Mouse (Mus musculus): ENCODE data around the gene Naa40. TPM values are rescaled to one million over a fixed set of nuclear protein-coding genes. Genes with fewer than 3 reads are reported as not detected.

Naa40 gene
- polyA plus RNA-seq, 1 experiment from 2014 or later, result 90.4 TPM

- H3K9ac ChIP-seq (ENCODE audit: low read length), result no peak overlapping the region
- no peak overlapping the region for H3K4me2 ChIP-seq (ENCODE audit: low read depth)
- peaks cover 20% of the 10 kb centered on the region for H3K36me3 ChIP-seq (ENCODE audit: control insufficient read depth, insufficient read depth, low read length)
- no peak for ATAC-seq (ENCODE audit: insufficient read depth, low FRiP score, low TSS enrichment)
- WGBS, result 90% methylated on average over 9 of the region's 9 CpGs
- no peak overlapping the region for H3K27ac ChIP-seq (ENCODE audit: low read depth, low read length)
- no peaks in the 10 kb centered on the region for H3K9me3 ChIP-seq (ENCODE audit: control insufficient read depth, low read length)
- H3K27me3 ChIP-seq (ENCODE audit: control insufficient read depth, insufficient read depth, low read length), result no peaks in the 10 kb centered on the region
- no peak overlapping the region for H3K4me3 ChIP-seq (ENCODE audit: low read depth, low read length)
- no peak for DNase-seq (ENCODE audit: low spot score)
- no peaks in the 10 kb centered on the region for H3K4me1 ChIP-seq (ENCODE audit: control insufficient read depth, insufficient read depth, low read length)
Observed at GRCm38 (mm10) chr19:7225096-7225690, 15.8 kb downstream of the Naa40 start.

DNA sequence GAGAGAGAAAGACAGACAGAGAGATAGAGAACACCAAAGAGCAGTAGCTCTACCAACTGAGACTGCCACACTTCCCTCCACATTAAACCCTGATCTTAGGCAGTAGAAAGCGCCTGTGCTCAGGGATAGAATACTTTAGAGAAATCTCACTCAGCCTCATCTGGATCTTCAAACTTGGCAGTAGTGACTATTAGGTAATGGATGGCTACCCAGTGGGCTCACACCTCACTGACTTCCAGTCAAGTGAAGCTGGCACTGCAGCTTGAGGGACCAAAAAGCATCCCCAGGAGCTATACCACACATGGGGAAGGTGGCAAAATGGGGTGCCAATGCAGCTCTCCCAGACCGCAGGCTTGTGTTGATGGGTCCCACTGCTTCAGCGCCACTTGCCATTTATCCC lies 16.7 kb downstream of the Naa40 start:
- Histone ChIP-seq H3K4me2 (ENCODE audit: low read depth) (no peak overlapping the region), H3K36me3 (ENCODE audit: control insufficient read depth, insufficient read depth, low read length) (peaks cover 11% of the 10 kb centered on the region), H3K9ac (ENCODE audit: low read length) (no peak overlapping the region), H3K4me3 (ENCODE audit: low read depth, low read length) (no peak overlapping the region), H3K9me3 (ENCODE audit: control insufficient read depth, low read length) (no peaks in the 10 kb centered on the region), H3K4me1 (ENCODE audit: control insufficient read depth, insufficient read depth, low read length) (no peaks in the 10 kb centered on the region), H3K27me3 (ENCODE audit: control insufficient read depth, insufficient read depth, low read length) (no peaks in the 10 kb centered on the region), H3K27ac (ENCODE audit: low read depth, low read length) (no peak overlapping the region)
- WGBS, result 93% methylated on average over 3 of the region's 3 CpGs
- no peak for ATAC-seq (ENCODE audit: insufficient read depth, low FRiP score, low TSS enrichment)
- no peak for DNase-seq (ENCODE audit: low spot score)

DNA sequence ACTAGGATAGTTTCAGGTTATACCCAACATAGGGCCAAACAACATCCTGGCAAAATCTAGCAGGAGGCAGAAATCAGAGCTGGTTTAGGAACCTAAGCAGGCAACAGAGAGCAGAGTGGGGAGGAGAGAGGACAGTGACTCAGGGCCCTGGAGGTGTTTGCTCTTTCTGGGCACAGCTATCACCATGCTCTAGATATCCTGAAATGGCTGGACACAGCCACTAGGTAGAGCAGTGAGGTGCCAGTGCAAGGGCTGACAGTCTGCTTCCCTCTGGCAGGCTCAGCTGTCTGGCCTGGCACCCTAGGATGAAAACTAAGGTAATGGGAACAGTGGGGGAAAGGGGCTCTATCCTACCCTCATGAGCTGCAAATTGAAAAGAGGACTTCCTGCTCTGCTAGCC lies 17.5 kb downstream of the Naa40 start:
- ATAC-seq (ENCODE audit: insufficient read depth, low FRiP score, low TSS enrichment) (no peak), DNase-seq (ENCODE audit: low spot score) (no peak)
- Histone ChIP-seq H3K4me2 (ENCODE audit: low read depth) (no peak overlapping the region), H3K27ac (ENCODE audit: low read depth, low read length) (no peak overlapping the region), H3K4me1 (ENCODE audit: control insufficient read depth, insufficient read depth, low read length) (no peaks in the 10 kb centered on the region), H3K36me3 (ENCODE audit: control insufficient read depth, insufficient read depth, low read length) (peaks cover 8% of the 10 kb centered on the region; the same call in 1 of the 2 replicates), H3K4me3 (ENCODE audit: low read depth, low read length) (no peak overlapping the region), H3K9ac (ENCODE audit: low read length) (no peak overlapping the region), H3K27me3 (ENCODE audit: control insufficient read depth, insufficient read depth, low read length) (no peaks in the 10 kb centered on the region), H3K9me3 (ENCODE audit: control insufficient read depth, low read length) (no peaks in the 10 kb centered on the region)

GRCm38 (mm10) chr19:7222196-7222595 lies 18.8 kb downstream of the Naa40 start:
- H3K9ac ChIP-seq (ENCODE audit: low read length), result no peak overlapping the region
- H3K4me2 ChIP-seq (ENCODE audit: low read depth), result no peak overlapping the region
- WGBS, result 89% methylated on average over 6 of the region's 6 CpGs
- H3K4me1 ChIP-seq (ENCODE audit: control insufficient read depth, insufficient read depth, low read length), result no peaks in the 10 kb centered on the region
- no peak overlapping the region for H3K4me3 ChIP-seq (ENCODE audit: low read depth, low read length)
- no peaks in the 10 kb centered on the region for H3K27me3 ChIP-seq (ENCODE audit: control insufficient read depth, insufficient read depth, low read length)
- no peak for ATAC-seq (ENCODE audit: insufficient read depth, low FRiP score, low TSS enrichment)
- H3K36me3 ChIP-seq (ENCODE audit: control insufficient read depth, insufficient read depth, low read length), result peaks cover 3% of the 10 kb centered on the region; the same call in 1 of the 2 replicates
- DNase-seq (ENCODE audit: low spot score), result no peak
- H3K9me3 ChIP-seq (ENCODE audit: control insufficient read depth, low read length), result no peaks in the 10 kb centered on the region
- no peak overlapping the region for H3K27ac ChIP-seq (ENCODE audit: low read depth, low read length)

DNA sequence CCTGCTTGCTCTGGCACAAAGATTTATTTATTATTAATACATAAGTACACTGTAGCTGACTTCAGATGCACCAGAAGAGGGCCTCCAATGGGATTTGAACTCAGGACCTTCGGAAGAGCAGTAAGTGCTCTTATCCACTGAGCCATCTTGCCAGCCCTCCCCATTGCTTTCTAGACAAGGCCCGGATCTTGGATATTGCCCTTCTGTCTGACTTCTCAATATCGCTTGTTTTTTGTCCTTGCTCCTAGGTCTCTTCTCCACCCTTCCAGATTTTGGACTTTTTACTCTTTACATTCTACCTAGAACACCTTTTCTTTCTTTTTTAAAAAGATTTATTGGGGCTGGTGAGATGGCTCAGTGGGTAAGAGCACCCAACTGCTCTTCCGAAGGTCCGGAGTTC lies 22.2 kb downstream of the Naa40 start:
- H3K36me3 ChIP-seq (ENCODE audit: control insufficient read depth, insufficient read depth, low read length), result peaks cover 9% of the 10 kb centered on the region
- no peaks in the 10 kb centered on the region for H3K9me3 ChIP-seq (ENCODE audit: control insufficient read depth, low read length)
- ATAC-seq (ENCODE audit: insufficient read depth, low FRiP score, low TSS enrichment), result no peak
- no peak overlapping the region for H3K4me3 ChIP-seq (ENCODE audit: low read depth, low read length)
- no peaks in the 10 kb centered on the region for H3K27me3 ChIP-seq (ENCODE audit: control insufficient read depth, insufficient read depth, low read length)
- no peak for DNase-seq (ENCODE audit: low spot score)
- WGBS, result 94% methylated on average over 5 of the region's 5 CpGs
- H3K27ac ChIP-seq (ENCODE audit: low read depth, low read length), result no peak overlapping the region
- no peak overlapping the region for H3K4me2 ChIP-seq (ENCODE audit: low read depth)
- peaks cover 7% of the 10 kb centered on the region for H3K4me1 ChIP-seq (ENCODE audit: control insufficient read depth, insufficient read depth, low read length)
- no peak overlapping the region for H3K9ac ChIP-seq (ENCODE audit: low read length)

DNA sequence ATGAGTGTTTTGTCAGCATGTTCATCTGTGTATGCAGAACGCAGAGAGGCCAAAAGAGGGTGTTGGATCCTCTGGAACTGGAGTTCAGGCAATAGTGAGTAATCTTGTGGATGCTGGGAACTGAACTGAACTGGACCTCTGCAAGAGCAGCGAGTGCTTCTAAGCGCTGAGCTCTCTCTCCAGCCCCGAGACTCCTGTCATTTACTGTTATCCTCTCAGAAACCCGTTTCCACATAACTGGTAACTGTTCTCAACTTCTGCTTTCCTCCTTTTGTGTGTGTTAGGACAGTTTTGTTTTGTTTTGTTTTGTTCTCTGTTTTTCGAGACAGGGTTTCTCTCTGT lies 23.1 kb downstream of the Naa40 start:
- peak overlapping the region; percentile 58 for H3K4me2 ChIP-seq (ENCODE audit: low read depth)
- H3K9ac ChIP-seq (ENCODE audit: low read length), result peak overlapping the region; percentile 41

GRCm38 (mm10) chr19:7217162-7217925 lies 23.6 kb downstream of the Naa40 start, which contains the start of gene Cox8a:
Cox8a (minus strand) TSS chr19:7217616.
- peaks cover 7% of the 10 kb centered on the region for H3K4me1 ChIP-seq (ENCODE audit: control insufficient read depth, insufficient read depth, low read length)
- H3K36me3 ChIP-seq (ENCODE audit: control insufficient read depth, insufficient read depth, low read length), result peaks cover 10% of the 10 kb centered on the region
- H3K9ac ChIP-seq (ENCODE audit: low read length), result peak within 1 kb of the TSS; percentile 74
- ATAC-seq (ENCODE audit: insufficient read depth, low FRiP score, low TSS enrichment) (peak; percentile 97), DNase-seq (ENCODE audit: low spot score) (peak; percentile 96)
- H3K4me2 ChIP-seq (ENCODE audit: low read depth), result peak within 1 kb of the TSS; percentile 87
- under 1% methylated on average over 50 of the region's 50 CpGs for WGBS
- peak within 1 kb of the TSS; percentile 83 for H3K4me3 ChIP-seq (ENCODE audit: low read depth, low read length)
- peak within 1 kb of the TSS; percentile 65 for H3K27ac ChIP-seq (ENCODE audit: low read depth, low read length)
- no peaks in the 10 kb centered on the region for H3K27me3 ChIP-seq (ENCODE audit: control insufficient read depth, insufficient read depth, low read length)
- no peaks in the 10 kb centered on the region for H3K9me3 ChIP-seq (ENCODE audit: control insufficient read depth, low read length)

More for the DNA sequence above, 23.1 kb downstream of the Naa40 start:
- DNase-seq (ENCODE audit: low spot score) (no peak), ATAC-seq (ENCODE audit: insufficient read depth, low FRiP score, low TSS enrichment) (peak; percentile 42)
- Histone ChIP-seq H3K27me3 (ENCODE audit: control insufficient read depth, insufficient read depth, low read length) (no peaks in the 10 kb centered on the region), H3K4me3 (ENCODE audit: low read depth, low read length) (peak overlapping the region; percentile 83), H3K27ac (ENCODE audit: low read depth, low read length) (no peak overlapping the region), H3K9me3 (ENCODE audit: control insufficient read depth, low read length) (no peaks in the 10 kb centered on the region), H3K36me3 (ENCODE audit: control insufficient read depth, insufficient read depth, low read length) (peaks cover 10% of the 10 kb centered on the region), H3K4me1 (ENCODE audit: control insufficient read depth, insufficient read depth, low read length) (peaks cover 7% of the 10 kb centered on the region)
- 13% methylated on average over 6 of the region's 6 CpGs for WGBS

DNA sequence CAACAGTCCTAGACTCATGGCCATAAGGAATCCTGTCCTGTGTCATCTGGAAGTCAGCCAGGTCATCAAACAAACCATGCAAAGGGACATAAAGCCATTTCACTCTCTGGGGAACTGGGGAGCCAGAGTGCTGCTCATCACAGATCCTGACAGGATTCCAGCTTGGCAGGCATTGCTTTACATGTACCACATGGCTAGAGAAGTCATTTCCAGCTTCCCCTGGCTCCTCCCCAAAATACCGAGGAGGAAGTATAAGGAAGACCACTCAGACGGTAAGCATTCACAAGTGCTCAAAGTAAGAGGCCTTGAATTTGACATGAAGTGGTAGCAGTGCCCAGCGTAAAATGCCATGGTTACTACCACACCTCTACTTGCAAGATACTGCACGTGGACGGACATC lies 26.5 kb downstream of the Naa40 start:
- DNase-seq (ENCODE audit: low spot score), result no peak
- no peak overlapping the region for H3K27ac ChIP-seq (ENCODE audit: low read depth, low read length)
- peaks cover 15% of the 10 kb centered on the region for H3K36me3 ChIP-seq (ENCODE audit: control insufficient read depth, insufficient read depth, low read length)

GRCm38 (mm10) chr19:7213010-7213409 lies 28.0 kb downstream of the Naa40 start:
- Histone ChIP-seq H3K9me3 (ENCODE audit: control insufficient read depth, low read length) (no peaks in the 10 kb centered on the region), H3K27me3 (ENCODE audit: control insufficient read depth, insufficient read depth, low read length) (no peaks in the 10 kb centered on the region), H3K4me2 (ENCODE audit: low read depth) (no peak overlapping the region), H3K36me3 (ENCODE audit: control insufficient read depth, insufficient read depth, low read length) (peaks cover 15% of the 10 kb centered on the region), H3K4me3 (ENCODE audit: low read depth, low read length) (no peak overlapping the region), H3K9ac (ENCODE audit: low read length) (no peak overlapping the region), H3K4me1 (ENCODE audit: control insufficient read depth, insufficient read depth, low read length) (peaks cover 7% of the 10 kb centered on the region), H3K27ac (ENCODE audit: low read depth, low read length) (no peak overlapping the region)
- DNase-seq (ENCODE audit: low spot score), result no peak
- 89% methylated on average over 3 of the region's 3 CpGs for WGBS
- ATAC-seq (ENCODE audit: insufficient read depth, low FRiP score, low TSS enrichment), result no peak

More for the DNA sequence above, 26.5 kb downstream of the Naa40 start:
- no peak for ATAC-seq (ENCODE audit: insufficient read depth, low FRiP score, low TSS enrichment)
- 96% methylated on average over 5 of the region's 5 CpGs for WGBS
- Histone ChIP-seq H3K27me3 (ENCODE audit: control insufficient read depth, insufficient read depth, low read length) (no peaks in the 10 kb centered on the region), H3K4me2 (ENCODE audit: low read depth) (no peak overlapping the region), H3K9ac (ENCODE audit: low read length) (no peak overlapping the region), H3K4me1 (ENCODE audit: control insufficient read depth, insufficient read depth, low read length) (peaks cover 7% of the 10 kb centered on the region), H3K4me3 (ENCODE audit: low read depth, low read length) (no peak overlapping the region), H3K9me3 (ENCODE audit: control insufficient read depth, low read length) (no peaks in the 10 kb centered on the region)
